Mouse (Mus musculus) embryo, embryonic 10 days (tissue): Measurements from ENCODE around the gene Midn.
A peak's percentile ranks its signal among the peaks of the same experiment; 100 is the strongest.
"Not testable (repeated sequence)": the region's sequence is repeated elsewhere in the genome, so short reads cannot be mapped to it uniquely, and the experiment has no call there.

Experiments used
- DNase-seq: peaks from one replicate; pipeline ENCODE4 v3.0.0-alpha.2; 2015; ENCODE audit warnings: low spot score

The Midn gene

GRCm38 (mm10) chr10:80159021-80159560, 11.0 kb downstream of the Midn start:
- DNase-seq = peak; percentile 66

- peak; percentile 98 for DNase-seq
Observed at GRCm38 (mm10) chr10:80159561-80160454, 11.7 kb downstream of the Midn start.

DNA sequence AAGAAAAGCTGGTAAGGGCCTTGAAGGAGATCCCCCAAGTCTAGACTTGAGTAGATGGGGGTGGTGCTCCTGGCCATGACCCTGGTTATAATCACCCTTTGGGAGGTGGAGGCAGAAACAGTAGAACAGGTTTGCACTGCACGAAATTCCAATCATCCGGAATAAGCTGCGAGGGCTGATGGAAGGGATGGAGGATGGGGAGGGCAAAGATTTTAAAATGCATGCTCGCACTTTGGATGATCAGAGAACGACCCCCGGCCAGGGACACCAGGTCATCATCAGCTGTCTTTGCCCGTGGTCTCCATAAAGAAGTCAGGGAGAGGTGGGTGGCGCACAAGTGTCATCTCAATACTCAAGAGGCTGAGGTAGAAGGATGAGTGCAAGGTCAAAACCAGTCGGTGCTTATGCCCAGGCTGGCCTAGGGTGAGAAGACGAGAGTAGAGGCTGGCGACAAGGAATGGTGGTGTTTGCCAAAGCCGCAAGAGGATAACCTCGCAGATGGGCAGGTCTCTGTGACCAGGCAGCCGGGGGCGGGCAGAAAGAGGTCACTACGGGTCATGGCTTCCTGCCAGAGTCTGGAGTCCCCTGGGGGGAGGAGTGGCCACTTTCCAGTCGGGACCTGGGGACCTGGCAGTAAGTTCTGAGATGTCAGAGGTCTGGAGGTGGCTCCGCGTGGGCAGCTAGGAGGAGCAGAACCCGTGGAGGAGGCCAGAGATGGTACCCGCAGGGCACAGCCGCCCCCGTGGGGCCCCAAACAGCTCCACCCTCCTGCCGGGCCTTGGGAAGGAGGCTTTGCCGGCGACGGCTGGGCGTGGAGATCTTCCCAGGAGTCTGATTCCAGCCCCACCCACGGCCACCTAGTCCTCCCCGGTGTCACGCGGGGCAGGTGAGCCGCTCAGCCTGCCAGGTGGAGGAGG, 12.6 kb downstream of the Midn start:
- DNase-seq = peak; percentile 90

DNA sequence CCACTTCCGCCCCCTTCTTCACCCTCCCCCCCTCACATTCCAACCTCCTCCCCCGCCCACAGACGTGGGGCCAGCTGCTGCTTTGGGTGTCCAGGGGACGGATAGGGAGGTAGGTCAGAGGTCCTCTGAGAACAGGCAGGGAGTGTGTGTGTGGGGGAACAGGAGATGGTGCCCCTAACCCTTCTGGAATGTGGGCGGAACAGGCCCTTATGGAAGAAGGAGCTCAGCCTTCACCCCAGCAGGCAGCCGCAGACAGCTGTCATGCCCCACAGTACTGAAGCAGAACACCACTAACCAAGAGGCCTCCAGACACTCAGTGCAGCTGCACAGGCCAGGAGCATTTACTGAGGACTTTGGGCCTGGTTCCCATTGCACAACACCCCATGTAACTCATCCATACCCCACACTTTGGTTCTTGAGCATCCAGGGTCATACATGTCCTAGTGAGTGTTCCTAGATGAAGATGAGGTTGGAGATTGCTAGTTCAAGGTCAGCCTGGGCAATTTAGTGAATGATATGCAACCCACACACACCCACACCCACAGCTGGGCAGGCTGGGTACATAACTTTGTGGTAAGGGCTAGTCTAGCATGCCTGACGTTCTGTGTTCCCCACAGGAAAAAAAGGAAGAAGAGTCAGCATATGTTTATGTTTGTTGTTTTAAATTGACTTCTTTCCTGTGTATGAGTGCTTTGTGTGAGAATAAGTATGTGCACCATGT, 13.6 kb downstream of the Midn start:
- peak; percentile 86 for DNase-seq

- DNase-seq = no peak
Observed at GRCm38 (mm10) chr10:80162243-80162608, 14.2 kb downstream of the Midn start.

GRCm38 (mm10) chr10:80162716-80163299, 14.7 kb downstream of the Midn start:
- no peak for DNase-seq

DNA sequence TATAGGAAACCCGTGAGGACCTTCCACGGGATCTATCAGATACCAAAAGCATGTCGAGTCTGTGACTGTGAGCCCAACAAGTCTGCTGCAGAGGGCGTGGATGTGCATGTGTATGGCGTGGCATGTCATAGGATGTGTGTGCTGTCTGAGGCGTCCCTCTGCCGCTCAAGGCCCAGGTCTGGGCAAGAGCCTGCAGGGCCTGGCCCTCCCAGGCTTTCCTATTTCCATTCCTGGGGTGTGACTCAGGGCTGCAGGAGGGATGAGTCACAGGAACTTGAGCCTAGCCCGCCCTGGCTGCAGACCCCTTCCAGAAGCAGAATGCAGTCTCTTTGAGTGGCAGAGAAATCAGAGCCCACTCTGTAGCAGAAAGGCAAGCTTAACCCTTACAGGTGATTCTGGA, 15.6 kb downstream of the Midn start:
- no peak for DNase-seq

DNA sequence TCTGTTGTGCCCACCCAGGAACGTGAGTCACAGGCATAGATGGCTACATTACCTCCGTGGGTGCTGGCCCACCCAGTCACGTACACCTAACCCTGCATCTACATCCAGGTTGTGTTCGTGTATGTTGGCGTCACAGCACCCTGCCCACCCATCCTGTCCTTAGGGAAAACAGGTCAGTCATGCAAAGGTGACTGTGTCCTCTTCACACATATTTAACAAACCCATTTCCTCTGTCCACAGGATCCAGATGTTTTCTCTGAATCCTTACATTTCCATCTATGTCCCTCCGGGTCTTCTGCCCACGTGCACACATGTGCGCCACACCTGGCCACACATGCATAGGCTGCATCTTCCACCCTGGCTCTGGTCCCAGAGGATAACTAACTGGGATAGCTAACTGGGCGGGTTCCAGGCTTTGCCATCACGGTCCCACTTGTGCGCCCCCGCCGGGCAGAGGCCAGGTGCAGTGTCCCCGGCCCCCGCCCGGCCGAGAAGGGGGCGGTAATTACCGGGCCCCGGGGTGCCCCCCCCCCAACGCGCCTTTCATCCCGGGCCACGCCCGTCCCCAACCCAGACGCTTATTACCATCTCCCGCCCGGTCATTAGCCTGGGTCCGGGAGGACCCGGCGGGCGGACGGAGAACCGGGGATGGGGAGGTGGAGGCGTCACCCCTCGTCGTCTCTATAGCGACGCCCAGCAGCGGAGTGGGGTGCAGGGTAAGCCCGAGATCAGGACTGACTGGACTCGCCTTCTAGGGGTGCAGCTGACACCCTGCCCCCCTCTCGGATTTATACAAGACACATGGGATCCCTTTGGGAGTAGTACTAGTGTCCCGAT, 16.3 kb downstream of the Midn start:
- DNase-seq = no peak

GRCm38 (mm10) chr10:80164998-80165344, 16.9 kb downstream of the Midn start:
- DNase-seq = peak; percentile 100

DNA sequence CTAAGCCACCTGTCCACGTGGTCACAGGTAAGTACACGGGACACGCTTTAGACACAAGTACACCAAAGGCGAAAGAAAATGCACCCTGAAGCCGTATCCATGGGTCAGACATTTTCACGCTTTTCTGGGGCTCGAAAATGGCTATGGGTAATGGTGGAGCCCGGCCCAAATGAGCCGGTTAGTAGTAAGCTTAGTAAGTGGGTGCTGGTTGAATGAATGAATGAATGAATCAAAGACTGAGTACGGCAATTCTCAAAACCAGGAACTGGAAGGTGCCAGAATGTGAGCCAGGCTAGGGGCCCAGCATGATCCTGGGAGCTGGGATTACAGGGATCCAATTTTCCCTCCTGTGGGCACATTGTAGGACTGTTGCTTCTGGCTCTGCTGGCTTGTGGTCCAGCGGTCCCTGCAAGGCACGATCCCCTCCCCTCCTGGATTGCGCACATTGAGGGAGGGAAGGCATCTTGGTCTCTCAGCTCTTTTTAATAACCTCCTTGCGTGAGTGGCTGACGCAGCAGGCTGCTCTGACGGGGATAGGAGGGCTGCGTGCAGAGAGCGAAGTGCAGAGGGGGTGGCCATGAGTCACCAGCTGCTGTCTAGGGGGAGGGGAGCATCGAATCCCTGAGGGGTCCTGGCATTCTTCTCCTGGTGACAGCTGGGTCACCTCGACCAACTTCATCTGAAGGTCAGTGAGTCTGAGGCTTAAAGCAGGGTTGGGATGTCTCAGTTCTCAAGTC, 17.5 kb downstream of the Midn start, which contains the start of gene Cirbp:
TSS of gene Cirbp (plus strand) at position 594 of the 737 bp plus-strand sequence.
- DNase-seq = peak; percentile 59

DNA sequence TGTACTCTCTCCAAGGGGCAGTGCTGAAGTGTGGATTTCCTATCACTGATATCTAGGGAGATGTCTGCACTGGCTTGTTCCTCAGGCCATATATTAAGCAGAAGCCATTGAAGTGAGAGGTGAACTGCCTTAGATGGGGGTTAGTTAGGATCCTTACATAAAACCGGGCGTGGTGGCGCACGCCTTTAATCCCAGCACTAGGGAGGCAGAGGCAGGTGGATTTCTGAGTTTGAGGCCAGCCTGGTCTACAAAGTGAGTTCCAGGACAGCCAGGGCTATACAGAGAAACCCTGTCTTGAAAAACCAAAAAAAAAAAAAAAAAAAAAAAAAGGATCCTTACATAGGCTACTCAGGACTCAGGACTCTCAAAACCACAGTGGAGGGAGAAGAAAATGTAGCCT, 18.1 kb downstream of the Midn start:
- DNase-seq = not testable (repeated sequence)

GRCm38 (mm10) chr10:80167460-80168037, 19.5 kb downstream of the Midn start:
- DNase-seq = peak; percentile 99

- DNase-seq = peak; percentile 96
Observed at GRCm38 (mm10) chr10:80168038-80168661, 20.1 kb downstream of the Midn start.

- no peak for DNase-seq
Observed at GRCm38 (mm10) chr10:80169070-80169469, 21.0 kb downstream of the Midn start.

- DNase-seq = no peak
Observed at GRCm38 (mm10) chr10:80169651-80170050, 21.6 kb downstream of the Midn start.

GRCm38 (mm10) chr10:80170052-80170451, 22.0 kb downstream of the Midn start:
- DNase-seq = no peak

DNA sequence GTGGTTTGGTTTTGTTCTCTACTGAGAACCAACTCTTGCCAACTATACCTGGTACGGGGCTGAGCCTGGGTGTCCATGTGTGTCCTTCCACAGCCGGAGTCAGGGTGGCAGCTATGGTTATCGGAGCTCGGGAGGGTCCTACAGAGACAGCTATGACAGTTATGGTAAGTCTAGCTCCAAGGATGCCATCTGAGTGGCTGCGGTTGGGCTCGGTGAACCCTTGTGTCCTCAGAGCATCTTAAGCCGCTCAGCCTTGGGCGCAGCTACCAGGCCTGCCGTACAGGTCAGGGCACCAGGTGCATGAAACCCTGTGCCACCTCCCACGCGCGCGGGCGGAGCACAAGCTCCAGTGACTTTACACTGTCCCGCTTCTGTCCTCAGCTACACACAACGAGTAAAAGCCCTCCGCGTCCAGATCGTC, 22.5 kb downstream of the Midn start:
- DNase-seq = no peak

GRCm38 (mm10) chr10:80171252-80171651, 23.2 kb downstream of the Midn start:
- DNase-seq = no peak
